Mouse (Mus musculus): ENCODE data around the gene Ppp1r12a. TPM values are rescaled to one million over a fixed set of nuclear protein-coding genes. Genes with fewer than 3 reads are reported as not detected.

Gene Ppp1r12a
- polyA plus RNA-seq, 1 experiment from 2014 or later, result 74.0 TPM

GRCm38 (mm10) chr10:108282351-108282750, 120.4 kb downstream of the Ppp1r12a start:
- Histone ChIP-seq H3K9ac (ENCODE audit: low read depth, low read length) (no peak overlapping the region), H3K27me3 (ENCODE audit: insufficient read depth, low read length) (no peaks in the 10 kb centered on the region), H3K9me3 (replicated peaks; ENCODE audit: low read length) (no peaks in the 10 kb centered on the region), H3K4me1 (replicated peaks; ENCODE audit: insufficient read depth, low read length) (no peaks in the 10 kb centered on the region), H3K4me2 (ENCODE audit: low read length) (no peak overlapping the region), H3K4me3 (replicated peaks; ENCODE audit: low read depth, low read length) (no peak overlapping the region), H3K36me3 (ENCODE audit: insufficient read depth, low read length) (peaks cover 17% of the 10 kb centered on the region; the same call in 1 of the 2 replicates), H3K27ac (no peak overlapping the region)
- DNase-seq (ENCODE audit: low spot score) (no peak), ATAC-seq (replicated peaks; ENCODE audit: low FRiP score, low read depth) (no peak)
- WGBS, result 93% methylated on average over 6 of the region's 6 CpGs
- TF ChIP-seq CTCF (IDR thresholded peaks at IDR 0.05; ENCODE audit: low read depth), result no peak

GRCm38 (mm10) chr10:108283418-108283817, 121.4 kb downstream of the Ppp1r12a start:
- H3K36me3 ChIP-seq (ENCODE audit: insufficient read depth, low read length), result peaks cover 12% of the 10 kb centered on the region; the same call in 1 of the 2 replicates
- H3K4me2 ChIP-seq (ENCODE audit: low read length), result no peak overlapping the region
- H3K9me3 ChIP-seq (replicated peaks; ENCODE audit: low read length), result no peaks in the 10 kb centered on the region
- no peak for TF ChIP-seq CTCF (IDR thresholded peaks at IDR 0.05; ENCODE audit: low read depth)
- no peak overlapping the region for H3K27ac ChIP-seq
- no peak for ATAC-seq (replicated peaks; ENCODE audit: low FRiP score, low read depth)
- H3K27me3 ChIP-seq (ENCODE audit: insufficient read depth, low read length), result no peaks in the 10 kb centered on the region
- no peak overlapping the region for H3K9ac ChIP-seq (ENCODE audit: low read depth, low read length)
- H3K4me1 ChIP-seq (replicated peaks; ENCODE audit: insufficient read depth, low read length), result no peaks in the 10 kb centered on the region
- 86% methylated on average over 2 of the region's 2 CpGs for WGBS
- no peak overlapping the region for H3K4me3 ChIP-seq (replicated peaks; ENCODE audit: low read depth, low read length)
- no peak for DNase-seq (ENCODE audit: low spot score)

- no peaks in the 10 kb centered on the region for H3K27me3 ChIP-seq (ENCODE audit: insufficient read depth, low read length)
- WGBS, result 89% methylated on average over 4 of the region's 4 CpGs
- H3K27ac ChIP-seq, result no peak overlapping the region
- no peaks in the 10 kb centered on the region for H3K9me3 ChIP-seq (replicated peaks; ENCODE audit: low read length)
- H3K4me2 ChIP-seq (ENCODE audit: low read length), result no peak overlapping the region
- DNase-seq (ENCODE audit: low spot score) (no peak), ATAC-seq (replicated peaks; ENCODE audit: low FRiP score, low read depth) (no peak)
- no peak overlapping the region for H3K9ac ChIP-seq (ENCODE audit: low read depth, low read length)
- H3K36me3 ChIP-seq (ENCODE audit: insufficient read depth, low read length), result peaks cover 12% of the 10 kb centered on the region; the same call in 1 of the 2 replicates
- no peak overlapping the region for H3K4me3 ChIP-seq (replicated peaks; ENCODE audit: low read depth, low read length)
- TF ChIP-seq CTCF (IDR thresholded peaks at IDR 0.05; ENCODE audit: low read depth), result no peak
- no peaks in the 10 kb centered on the region for H3K4me1 ChIP-seq (replicated peaks; ENCODE audit: insufficient read depth, low read length)
These were observed 121.8 kb downstream of the Ppp1r12a start for GRCm38 (mm10) chr10:108283837-108284236.

GRCm38 (mm10) chr10:108284445-108284844, 122.5 kb downstream of the Ppp1r12a start:
- ATAC-seq (replicated peaks; ENCODE audit: low FRiP score, low read depth) (no peak), DNase-seq (ENCODE audit: low spot score) (no peak)
- H3K9ac ChIP-seq (ENCODE audit: low read depth, low read length), result no peak overlapping the region
- no peaks in the 10 kb centered on the region for H3K27me3 ChIP-seq (ENCODE audit: insufficient read depth, low read length)
- no peaks in the 10 kb centered on the region for H3K4me1 ChIP-seq (replicated peaks; ENCODE audit: insufficient read depth, low read length)
- H3K36me3 ChIP-seq (ENCODE audit: insufficient read depth, low read length), result peaks cover 12% of the 10 kb centered on the region; the same call in 1 of the 2 replicates
- H3K4me3 ChIP-seq (replicated peaks; ENCODE audit: low read depth, low read length), result no peak overlapping the region
- no peak overlapping the region for H3K27ac ChIP-seq
- H3K9me3 ChIP-seq (replicated peaks; ENCODE audit: low read length), result no peaks in the 10 kb centered on the region
- H3K4me2 ChIP-seq (ENCODE audit: low read length), result no peak overlapping the region
- WGBS, result 90% methylated on average over 4 of the region's 4 CpGs
- no peak for TF ChIP-seq CTCF (IDR thresholded peaks at IDR 0.05; ENCODE audit: low read depth)

GRCm38 (mm10) chr10:108284977-108285376, 123.0 kb downstream of the Ppp1r12a start:
- 0 out of 2 replicates have a peak, but pooled peaks cover 8% of the 10 kb centered on the region for H3K36me3 ChIP-seq (ENCODE audit: insufficient read depth, low read length)
- no peak overlapping the region for H3K4me3 ChIP-seq (replicated peaks; ENCODE audit: low read depth, low read length)
- H3K9ac ChIP-seq (ENCODE audit: low read depth, low read length), result no peak overlapping the region
- H3K9me3 ChIP-seq (replicated peaks; ENCODE audit: low read length), result no peaks in the 10 kb centered on the region
- no peaks in the 10 kb centered on the region for H3K4me1 ChIP-seq (replicated peaks; ENCODE audit: insufficient read depth, low read length)
- TF ChIP-seq CTCF (IDR thresholded peaks at IDR 0.05; ENCODE audit: low read depth), result no peak
- no peaks in the 10 kb centered on the region for H3K27me3 ChIP-seq (ENCODE audit: insufficient read depth, low read length)
- DNase-seq (ENCODE audit: low spot score) (no peak), ATAC-seq (replicated peaks; ENCODE audit: low FRiP score, low read depth) (no peak)
- WGBS, result 93% methylated on average over 5 of the region's 5 CpGs
- H3K4me2 ChIP-seq (ENCODE audit: low read length), result no peak overlapping the region
- H3K27ac ChIP-seq, result no peak overlapping the region

- ATAC-seq (replicated peaks; ENCODE audit: low FRiP score, low read depth) (no peak), DNase-seq (ENCODE audit: low spot score) (no peak)
- Histone ChIP-seq H3K9me3 (replicated peaks; ENCODE audit: low read length) (no peaks in the 10 kb centered on the region), H3K4me3 (replicated peaks; ENCODE audit: low read depth, low read length) (no peak overlapping the region), H3K27ac (no peak overlapping the region), H3K27me3 (ENCODE audit: insufficient read depth, low read length) (no peaks in the 10 kb centered on the region), H3K9ac (ENCODE audit: low read depth, low read length) (no peak overlapping the region), H3K4me2 (ENCODE audit: low read length) (no peak overlapping the region), H3K36me3 (ENCODE audit: insufficient read depth, low read length) (no peaks in the 10 kb centered on the region), H3K4me1 (replicated peaks; ENCODE audit: insufficient read depth, low read length) (no peaks in the 10 kb centered on the region)
- TF ChIP-seq CTCF (IDR thresholded peaks at IDR 0.05; ENCODE audit: low read depth), result no peak
- WGBS, result 78% methylated on average over 11 of the region's 11 CpGs
These were observed 124.9 kb downstream of the Ppp1r12a start for GRCm38 (mm10) chr10:108286658-108287437.
